Mouse (Mus musculus) lung, adult 2 months (tissue): ENCODE measurements around the gene Catsperd. TPM values are rescaled to one million over a fixed set of nuclear protein-coding genes. Genes with fewer than 3 reads are reported as not detected.
"Not testable (repeated sequence)": the region's sequence is repeated elsewhere in the genome, so short reads cannot be mapped to it uniquely, and the experiment has no call there.

Experiments used
- DNase-seq: peaks from one replicate; pipeline ENCODE4 v3.0.0; 2022
- H3K4me1 ChIP-seq: fragments of 200-500 bp; 2 replicates; pipeline ENCODE4 v1.6.1; 2011; ENCODE audit warnings: low read length; ENCODE audit not compliant: control insufficient read depth, insufficient read depth
- H3K4me3 ChIP-seq: fragments of 200-500 bp; replicated peaks from 2 replicates; pipeline ENCODE3; 2011; ENCODE audit warnings: low read depth, mild to moderate bottlenecking, control low read depth, low read length; ENCODE audit errors: extremely low read depth
- CTCF ChIP-seq: fragments of 200-500 bp; IDR thresholded peaks from 2 replicates; pipeline ENCODE4 v1.5.1; 2011; ENCODE audit warnings: mild to moderate bottlenecking, low read length, control low read depth; ENCODE audit not compliant: insufficient read depth
- POLR2A ChIP-seq: fragments of 200-500 bp; IDR thresholded peaks from 2 replicates; pipeline ENCODE4 v1.6.1; 2011; ENCODE audit warnings: low read depth, mild to moderate bottlenecking, control low read depth, low read length, borderline replicate concordance; ENCODE audit errors: extremely low read depth
- WGBS: fragments of 180-500 bp; shearing (Covaris S2); methylation state at CpG from one replicate; pipeline ENCODE4 v1.1.7; 2018; 5-methylcytosine and 5-hydroxymethylcytosine counted together
- polyA plus RNA-seq: library from polyadenylated mRNA; depleted of rRNA; stranded (reverse); fragments of >200 nt; gene quantifications from 2 replicates; pipeline ENCODE4 v1.2.3, GENCODE M21; 2012

Gene Catsperd
- polyA plus RNA-seq, 1 experiment: 0.43 TPM

DNA sequence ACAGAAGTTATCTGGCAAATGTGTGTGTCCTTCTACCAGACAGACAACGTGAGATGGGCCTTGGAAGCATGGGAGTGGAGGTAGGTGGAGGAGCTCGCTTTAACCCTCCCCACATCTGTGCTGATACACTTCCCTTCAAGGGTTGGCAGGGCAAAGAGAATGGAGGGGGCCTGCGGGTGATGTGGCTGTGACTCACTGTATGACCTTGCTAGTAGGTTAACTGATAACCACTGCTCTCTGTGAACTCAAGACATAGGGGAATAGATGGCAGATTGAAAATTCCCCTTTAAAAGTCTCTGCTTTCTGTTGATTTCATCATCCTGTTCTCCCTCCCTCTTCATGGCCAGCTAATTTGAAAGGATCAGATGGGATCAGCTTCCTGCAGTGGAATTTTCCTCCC is 2.4 kb upstream of the Catsperd start:
- no peak overlapping the region for H3K4me3 ChIP-seq
- DNase-seq: no peak
- no peak for TF ChIP-seq CTCF
- no peak for TF ChIP-seq POLR2A
- peaks cover 8% of the 10 kb centered on the region for H3K4me1 ChIP-seq
- WGBS: 73% methylated on average over 3 of the region's 3 CpGs

DNA sequence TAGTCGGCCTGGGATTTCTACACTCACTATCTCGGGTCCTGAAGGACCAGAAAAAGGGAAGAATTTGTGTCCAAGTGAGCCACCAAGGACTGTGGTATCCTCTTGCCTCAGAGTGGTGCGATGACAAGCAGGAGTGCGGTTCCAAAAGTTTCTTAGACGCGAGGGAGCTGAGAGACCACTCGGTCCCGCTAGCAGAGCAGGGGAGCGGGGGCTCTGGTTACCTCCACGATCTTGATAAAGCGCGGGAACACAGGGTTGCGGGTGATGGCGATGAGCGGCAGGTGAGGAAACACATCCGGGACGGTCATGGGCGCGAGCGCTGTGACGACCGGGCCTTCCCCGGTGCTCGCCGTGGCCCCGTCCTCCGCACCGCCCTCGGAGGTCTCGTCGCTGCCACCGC is 1.7 kb upstream of the Catsperd start:
- no peak for DNase-seq
- WGBS: under 1% methylated on average over 32 of the region's 32 CpGs
- H3K4me1 ChIP-seq: peaks cover 8% of the 10 kb centered on the region

DNA sequence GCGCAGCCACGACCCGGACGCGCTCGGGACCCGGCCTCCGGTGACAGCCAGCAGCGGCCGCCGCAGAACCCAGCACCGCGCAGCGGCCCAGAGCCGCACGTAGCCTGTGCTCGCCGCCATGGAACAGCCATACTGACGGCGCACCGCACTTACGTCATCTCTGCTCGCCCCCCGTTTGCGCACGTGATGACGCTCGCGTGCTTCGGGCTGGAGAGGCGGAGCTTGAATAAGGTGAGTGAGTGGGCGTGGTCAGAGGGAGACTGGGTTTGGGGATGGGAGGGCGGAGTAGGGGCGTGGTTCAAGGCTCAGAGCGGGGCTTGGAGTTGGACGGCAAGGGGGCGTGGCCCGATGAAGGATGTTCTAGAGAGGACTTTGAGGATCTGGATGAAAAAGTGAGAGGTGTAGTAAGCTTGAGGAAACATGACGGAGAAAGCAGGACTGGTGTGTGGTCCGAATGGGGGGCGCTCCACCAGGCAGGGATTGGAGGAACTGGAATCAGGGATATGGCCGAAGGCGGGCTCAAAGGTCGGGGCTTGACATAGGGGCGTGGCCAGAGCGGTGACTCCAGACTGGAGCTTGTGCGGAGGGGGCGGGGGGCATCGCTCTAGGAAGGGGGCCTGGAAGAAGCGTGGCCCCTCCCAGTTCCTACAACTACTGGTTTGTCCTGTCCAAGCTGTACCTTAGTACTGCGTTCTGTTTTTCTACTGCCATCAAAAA is 1.0 kb upstream of the Catsperd start, which contains the start of gene Lonp1:
Gene Lonp1 (minus strand): TSS at position 134 of the 717 bp plus-strand sequence.
- DNase-seq: peak; percentile 97
- H3K4me3 ChIP-seq: peak within 1 kb of the TSS; percentile 79
- WGBS: under 1% methylated on average over 51 of the region's 51 CpGs
- peaks cover 8% of the 10 kb centered on the region for H3K4me1 ChIP-seq
- TF ChIP-seq CTCF (no peak), POLR2A (peak; percentile 78; the same call in 1 of the 2 replicates)

More for the DNA sequence above, 1.7 kb upstream of the Catsperd start:
- TF ChIP-seq CTCF (no peak), POLR2A (no peak)
- peak overlapping the region; percentile 79 for H3K4me3 ChIP-seq

DNA sequence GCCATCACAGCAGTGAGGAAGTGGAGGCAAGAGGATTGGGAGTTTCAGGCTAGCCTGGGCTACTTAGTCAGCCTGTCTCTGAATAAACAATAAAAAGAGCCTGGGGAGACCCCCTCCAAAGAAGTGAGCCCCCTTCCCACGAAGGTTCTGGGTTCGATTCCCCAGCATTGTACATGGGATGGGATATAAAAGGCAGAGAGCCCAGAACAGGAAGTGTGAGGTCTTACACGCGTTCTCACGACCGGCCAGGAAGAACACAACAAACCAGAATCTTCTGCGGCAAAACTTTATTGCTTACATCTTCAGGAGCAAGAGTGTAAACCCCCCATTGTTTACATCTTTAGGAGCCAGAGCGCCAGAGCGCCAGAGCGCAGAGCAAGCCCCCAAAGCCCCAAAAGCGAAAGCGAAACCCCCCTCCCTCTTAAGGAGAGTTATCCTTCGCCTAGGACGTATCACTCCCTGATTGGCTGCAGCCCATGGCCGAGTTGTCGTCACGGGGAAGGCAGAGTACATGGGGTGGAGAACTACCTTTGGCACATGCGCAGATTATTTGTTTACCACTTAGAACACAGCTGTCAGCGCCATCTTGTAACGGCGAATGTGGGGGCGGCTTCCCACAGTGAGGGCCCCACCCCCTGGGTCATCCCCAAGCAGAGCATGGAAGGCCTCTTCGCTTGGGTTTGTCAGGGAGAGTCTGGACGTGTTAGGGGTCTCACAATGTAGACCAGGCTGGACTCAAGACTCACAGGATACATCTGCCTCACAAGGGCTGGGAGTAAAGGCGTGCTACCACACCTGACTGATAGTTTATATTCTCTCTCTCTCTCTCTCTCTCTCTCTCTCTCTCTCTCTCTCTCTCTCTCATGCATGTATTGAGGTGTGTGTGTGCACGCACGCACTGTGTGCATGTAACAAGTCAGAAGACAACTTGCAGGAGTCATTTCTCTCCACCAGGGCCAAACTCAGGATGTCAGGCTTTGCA is 2.1 kb downstream of the Catsperd start:
- H3K4me1 ChIP-seq, DNase-seq, H3K4me3 ChIP-seq: not testable (repeated sequence)
- WGBS: 78% methylated on average over 27 of the region's 27 CpGs

DNA sequence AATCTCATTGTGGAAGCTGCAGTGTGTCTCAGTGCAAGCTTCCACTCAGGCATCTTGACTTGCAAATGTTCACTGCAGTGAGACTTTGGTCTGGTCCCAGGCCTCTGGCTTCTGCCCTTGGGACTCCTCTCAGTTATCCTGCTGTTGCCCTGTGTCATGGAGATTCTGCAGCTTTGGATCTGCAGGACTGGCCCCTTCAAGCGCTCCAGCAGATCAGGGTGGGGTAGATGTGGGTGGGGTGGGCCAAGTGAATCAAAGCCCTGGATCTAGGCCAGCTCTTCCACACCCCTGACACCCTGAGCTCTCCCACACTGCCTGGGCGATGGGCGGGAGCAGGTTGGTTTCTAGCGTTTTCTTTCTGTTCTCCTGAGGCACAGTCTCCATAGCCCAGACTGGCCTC is 3.9 kb downstream of the Catsperd start:
- TF ChIP-seq POLR2A (no peak), CTCF (no peak)
- 59% methylated on average over 4 of the region's 4 CpGs for WGBS
- Histone ChIP-seq H3K4me3 (no peak overlapping the region), H3K4me1 (peaks cover 3% of the 10 kb centered on the region)
- DNase-seq: no peak

DNA sequence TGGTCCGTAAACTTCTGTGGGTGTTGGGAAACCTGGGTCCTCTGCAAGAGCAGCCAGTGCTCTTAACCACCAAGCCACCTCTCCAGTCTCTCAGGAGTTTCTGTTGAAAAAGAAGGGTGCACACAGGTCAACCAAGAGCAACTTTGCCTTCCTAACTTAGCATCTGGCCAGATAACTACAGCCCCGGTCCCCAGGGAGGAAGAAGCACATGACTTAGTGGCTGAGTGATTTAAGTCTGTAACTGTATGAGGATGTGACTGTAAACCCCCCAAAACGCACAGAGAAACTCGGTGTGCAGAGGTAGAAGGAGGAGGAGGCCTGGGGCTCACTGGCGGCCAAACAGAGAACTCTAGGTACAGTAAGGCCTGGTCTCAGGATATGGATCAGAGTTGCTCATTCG is 6.1 kb downstream of the Catsperd start:
- WGBS: 73% methylated on average over 6 of the region's 6 CpGs
- Histone ChIP-seq H3K4me3 (no peak overlapping the region), H3K4me1 (no peaks in the 10 kb centered on the region)
- no peak for DNase-seq
- TF ChIP-seq POLR2A (no peak), CTCF (no peak)

DNA sequence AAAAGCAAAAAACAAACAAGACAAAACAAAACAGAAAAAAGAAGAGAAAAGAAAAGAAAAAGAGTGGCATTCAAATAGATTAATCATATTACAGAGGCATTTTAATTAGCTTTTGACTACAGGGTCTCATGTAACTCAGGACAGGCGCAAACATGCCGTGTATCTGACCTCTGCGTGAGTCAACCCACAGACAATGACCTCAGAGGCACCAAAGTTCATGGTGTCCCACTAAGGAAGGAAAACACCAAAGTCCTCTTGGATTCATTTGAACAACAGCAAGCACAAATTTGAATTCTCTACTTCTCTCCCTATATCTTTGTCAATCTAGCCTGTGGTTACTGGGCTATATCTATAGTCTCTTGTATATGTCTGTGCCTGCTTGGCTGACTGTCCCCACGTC is 15.3 kb downstream of the Catsperd start:
- TF ChIP-seq CTCF (no peak), POLR2A (no peak)
- 82% methylated on average over 4 of the region's 4 CpGs for WGBS
- H3K4me3 ChIP-seq: no peak overlapping the region

DNA sequence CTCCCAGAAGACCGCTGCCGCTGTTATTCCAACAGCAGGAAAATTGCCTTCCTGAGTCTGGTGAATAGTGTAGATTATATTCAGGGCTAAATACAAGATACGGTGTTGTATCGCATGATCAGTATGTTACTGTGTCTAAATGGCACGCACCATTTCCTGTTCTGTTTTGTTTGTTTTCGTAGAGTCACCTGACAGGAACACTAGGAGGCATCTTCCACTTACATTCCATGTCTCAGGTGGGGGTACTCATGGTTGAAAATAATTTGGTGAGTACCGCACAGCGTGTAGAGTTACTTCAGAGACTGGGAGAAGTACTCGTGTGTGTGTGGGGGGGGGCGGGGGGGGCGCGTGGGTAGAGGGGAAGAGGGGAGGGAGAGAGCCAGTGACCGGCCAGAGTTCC is 19.6 kb downstream of the Catsperd start:
- TF ChIP-seq CTCF (no peak), POLR2A (no peak)
- DNase-seq: no peak
- 22% methylated on average over 13 of the region's 13 CpGs for WGBS
- Histone ChIP-seq H3K4me3 (no peak overlapping the region), H3K4me1 (no peaks in the 10 kb centered on the region)

More for the DNA sequence above, 15.3 kb downstream of the Catsperd start:
- no peak for DNase-seq
- no peaks in the 10 kb centered on the region for H3K4me1 ChIP-seq

DNA sequence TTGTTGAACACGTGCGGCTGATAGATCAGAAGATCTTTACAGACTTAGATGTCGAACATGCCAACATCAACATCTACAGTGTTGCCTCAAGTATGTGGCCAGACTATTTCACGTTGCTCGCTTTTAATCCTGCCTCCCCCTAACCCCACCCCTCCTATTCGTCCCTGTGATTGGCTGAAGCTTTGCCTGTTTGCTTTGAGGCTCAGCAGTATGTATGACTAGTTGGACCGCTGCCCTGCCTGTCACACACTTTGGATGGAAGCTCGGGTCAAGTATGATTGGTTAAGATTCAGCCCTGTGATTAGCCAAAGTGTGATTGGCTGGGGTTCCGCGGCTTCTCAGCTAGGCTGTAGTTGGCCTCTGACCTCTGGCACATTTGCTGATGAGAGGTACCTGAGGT is 23.9 kb downstream of the Catsperd start:
- 26% methylated on average over 10 of the region's 10 CpGs for WGBS
- Histone ChIP-seq H3K4me3 (no peak overlapping the region), H3K4me1 (no peaks in the 10 kb centered on the region)
- TF ChIP-seq POLR2A (no peak), CTCF (no peak)
- no peak for DNase-seq

DNA sequence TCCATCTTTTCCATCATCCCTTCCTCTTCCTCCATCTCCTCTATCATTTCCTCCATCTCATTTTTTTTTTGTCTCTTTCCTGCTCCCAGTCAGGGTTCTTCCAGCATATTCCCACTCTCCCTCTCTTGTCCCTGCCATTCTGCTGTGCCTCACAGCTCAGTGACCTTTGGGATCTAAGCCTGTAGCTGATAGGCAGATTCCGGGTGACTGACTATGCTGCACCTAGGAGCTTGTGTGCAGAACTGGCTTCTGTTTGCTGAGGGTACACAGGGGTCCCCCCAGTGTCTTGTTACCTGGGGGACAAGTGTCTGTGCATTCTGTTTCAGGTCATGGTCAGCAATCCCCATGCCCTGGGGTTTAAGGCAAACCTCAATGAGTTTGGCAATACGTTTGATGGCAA is 26.8 kb downstream of the Catsperd start:
- WGBS: 60% methylated on average over 2 of the region's 2 CpGs
- Histone ChIP-seq H3K4me3 (no peak overlapping the region), H3K4me1 (no peaks in the 10 kb centered on the region)
- TF ChIP-seq CTCF (no peak), POLR2A (no peak)
- no peak for DNase-seq
